Mouse (Mus musculus): ENCODE measurements around the gene Tmem123. TPM values are rescaled to one million over a fixed set of nuclear protein-coding genes. Genes with fewer than 3 reads are reported as not detected.

The Tmem123 gene
- polyA plus RNA-seq, 2 experiments from 2014 or later: 84.8 to 104 TPM

- ATAC-seq: peak; percentile 65
These were observed 12.1 kb downstream of the Tmem123 start for GRCm38 (mm10) chr9:7775986-7776385.

GRCm38 (mm10) chr9:7776940-7777339 is 13.1 kb downstream of the Tmem123 start:
- no peak for ATAC-seq

DNA sequence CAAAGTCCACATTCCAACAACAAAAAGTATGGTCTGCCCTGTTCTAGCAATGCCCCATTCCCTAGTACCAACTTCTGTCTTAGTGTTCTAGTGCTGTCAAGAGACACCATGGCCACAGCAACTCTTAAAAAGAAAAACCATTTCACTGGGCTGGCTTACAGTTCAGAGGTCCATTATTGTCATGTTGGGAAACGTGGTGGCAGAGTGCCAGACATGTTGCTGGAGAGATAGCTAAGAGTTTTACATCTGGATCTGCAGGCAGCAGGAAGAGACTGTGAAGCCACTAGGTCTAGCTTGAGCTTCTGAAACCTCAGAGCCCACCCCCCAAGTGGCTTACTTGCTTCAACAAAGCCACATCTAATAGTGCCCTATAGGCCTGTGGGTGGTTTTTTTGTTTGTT is 13.8 kb downstream of the Tmem123 start:
- ATAC-seq: no peak

GRCm38 (mm10) chr9:7778771-7779170 is 14.9 kb downstream of the Tmem123 start:
- no peak for ATAC-seq

DNA sequence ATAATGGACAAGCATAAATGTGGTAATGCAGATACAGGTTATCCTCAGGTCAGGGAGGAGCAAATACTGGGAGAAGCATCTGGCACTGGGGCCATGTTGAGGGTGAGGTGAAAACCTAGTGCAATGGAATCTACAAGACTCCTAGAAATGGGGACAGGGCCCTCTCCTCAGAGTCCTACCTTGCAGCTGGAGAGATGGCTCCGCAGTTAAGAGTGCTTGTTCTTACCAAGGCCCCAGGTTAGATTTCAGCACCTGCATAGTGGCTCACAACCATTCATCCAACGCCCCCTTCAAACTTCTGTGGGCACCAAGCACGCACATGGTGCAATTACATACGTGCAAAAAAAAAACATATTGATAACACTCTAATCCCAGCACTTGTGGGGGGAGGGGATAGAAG is 15.9 kb downstream of the Tmem123 start:
- ATAC-seq: peak; percentile 1

DNA sequence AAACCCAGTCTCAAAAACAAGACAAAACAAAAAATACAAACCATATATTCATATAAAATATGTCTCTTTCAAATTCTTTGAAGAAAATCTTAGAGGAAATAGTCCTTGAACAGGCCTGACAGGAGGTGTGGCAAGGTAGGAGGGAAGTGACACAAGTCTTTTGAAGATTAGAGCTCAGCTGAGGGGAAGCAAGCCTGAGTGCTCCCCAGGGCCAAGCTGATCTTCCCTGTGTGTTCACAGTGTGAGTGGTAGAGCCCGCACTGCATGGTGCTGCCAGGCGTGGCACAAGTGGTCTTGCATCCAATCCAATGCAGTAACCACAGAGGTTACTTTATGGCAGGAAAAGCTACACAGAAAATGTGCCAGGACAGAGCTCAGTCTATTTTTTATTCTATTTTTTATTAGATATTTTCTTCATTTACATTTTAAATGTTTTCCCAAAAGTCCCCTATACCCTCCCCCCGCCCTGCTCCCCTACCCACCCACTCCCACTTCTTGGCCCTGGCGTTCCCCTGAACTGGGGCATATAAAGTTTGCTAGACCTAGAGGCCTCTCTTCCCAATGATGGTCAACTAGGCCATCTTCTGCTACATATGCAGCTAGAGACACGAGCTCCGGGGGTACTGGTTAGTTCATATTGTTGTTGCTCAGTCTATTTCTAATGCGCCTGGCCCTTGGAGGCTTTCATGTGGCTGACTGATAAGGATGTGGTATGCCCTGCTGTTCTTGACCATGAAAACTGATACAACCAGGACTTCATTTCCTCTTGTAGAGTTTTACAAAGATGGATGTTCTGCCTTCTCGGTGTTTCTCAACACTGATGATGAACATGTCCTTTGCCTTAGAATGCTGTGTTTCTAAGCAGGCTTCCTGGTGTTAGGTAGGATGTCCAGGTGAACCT is 16.7 kb downstream of the Tmem123 start:
- peak; percentile 78 for ATAC-seq

DNA sequence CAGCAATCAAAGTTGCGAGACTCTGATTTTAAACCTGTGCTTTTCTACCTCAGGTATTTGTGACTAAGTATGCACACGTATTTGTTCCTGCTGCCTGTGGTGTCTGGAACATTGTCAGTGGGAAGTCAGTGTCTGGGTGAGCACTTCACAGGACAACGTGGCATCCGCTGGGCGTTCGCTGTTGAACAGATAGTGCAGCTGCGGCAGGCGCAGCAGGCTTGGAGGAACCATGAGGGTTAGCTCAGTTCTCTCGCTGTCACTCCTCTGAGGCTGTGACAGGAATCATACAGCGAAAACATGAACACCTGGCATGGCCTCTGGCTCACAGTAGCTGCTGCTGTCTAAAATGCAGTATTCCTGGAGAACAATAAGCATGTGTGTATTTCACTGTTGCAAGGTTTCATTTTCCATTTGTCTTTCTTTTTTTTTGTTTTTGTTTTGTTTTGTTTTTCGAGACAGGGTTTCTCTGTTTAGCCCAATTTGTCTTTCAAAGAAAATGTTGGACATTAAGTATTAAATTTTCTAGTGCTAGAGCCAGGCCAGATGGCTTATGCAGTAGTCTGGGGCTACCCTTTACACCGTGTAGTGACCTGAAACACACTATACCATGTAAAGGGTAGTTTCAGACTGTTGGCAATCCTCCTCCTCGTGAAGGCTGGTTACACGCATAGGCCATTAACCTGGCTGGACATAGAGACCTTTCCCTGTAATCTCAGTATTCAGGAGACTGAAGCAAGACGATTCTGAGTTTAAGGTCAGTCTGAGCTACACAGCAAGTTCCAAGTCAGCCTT is 20.2 kb downstream of the Tmem123 start:
- peak; percentile 23 for ATAC-seq

GRCm38 (mm10) chr9:7784615-7785012 is 20.8 kb downstream of the Tmem123 start:
- no peak for ATAC-seq

DNA sequence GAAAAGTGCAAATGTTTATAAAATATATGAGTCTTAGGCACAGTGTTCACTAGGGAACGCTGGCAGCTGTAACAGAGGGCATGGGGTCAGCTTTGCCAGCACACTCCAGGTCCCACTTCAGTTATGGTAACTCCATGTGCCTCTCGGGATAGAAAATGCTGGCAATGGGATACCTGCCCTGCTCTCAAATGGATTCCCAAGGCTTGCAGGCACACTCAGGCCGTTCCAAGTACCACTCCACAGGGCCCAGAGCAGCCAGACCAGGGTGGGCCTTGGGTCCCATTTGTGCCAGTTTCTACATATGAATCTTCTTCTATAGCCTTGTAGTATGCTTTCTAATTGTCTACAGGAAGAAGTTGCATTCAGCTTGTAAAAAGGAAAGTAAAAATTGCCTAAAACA is 21.6 kb downstream of the Tmem123 start:
- ATAC-seq: no peak

GRCm38 (mm10) chr9:7786086-7786485 is 22.2 kb downstream of the Tmem123 start:
- ATAC-seq: peak; percentile 19

DNA sequence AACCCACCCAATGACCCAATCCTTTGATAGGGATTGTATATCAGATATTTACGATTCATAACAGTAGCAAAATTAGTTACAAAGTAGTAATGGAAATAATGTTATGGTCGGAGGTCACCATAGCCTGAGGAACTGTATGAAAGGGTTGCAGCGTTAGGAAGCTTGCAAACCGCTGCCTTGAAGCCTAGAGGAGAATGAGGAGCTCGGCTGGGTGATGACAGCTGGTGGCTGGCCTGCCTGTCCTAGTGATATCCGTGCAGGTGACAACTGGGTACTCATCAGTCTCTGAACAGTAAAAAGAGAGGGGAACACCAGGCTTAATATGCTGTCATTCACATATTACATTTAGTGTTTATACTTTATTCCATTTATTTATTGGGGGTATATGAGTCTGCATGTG is 24.6 kb downstream of the Tmem123 start:
- ATAC-seq: no peak

DNA sequence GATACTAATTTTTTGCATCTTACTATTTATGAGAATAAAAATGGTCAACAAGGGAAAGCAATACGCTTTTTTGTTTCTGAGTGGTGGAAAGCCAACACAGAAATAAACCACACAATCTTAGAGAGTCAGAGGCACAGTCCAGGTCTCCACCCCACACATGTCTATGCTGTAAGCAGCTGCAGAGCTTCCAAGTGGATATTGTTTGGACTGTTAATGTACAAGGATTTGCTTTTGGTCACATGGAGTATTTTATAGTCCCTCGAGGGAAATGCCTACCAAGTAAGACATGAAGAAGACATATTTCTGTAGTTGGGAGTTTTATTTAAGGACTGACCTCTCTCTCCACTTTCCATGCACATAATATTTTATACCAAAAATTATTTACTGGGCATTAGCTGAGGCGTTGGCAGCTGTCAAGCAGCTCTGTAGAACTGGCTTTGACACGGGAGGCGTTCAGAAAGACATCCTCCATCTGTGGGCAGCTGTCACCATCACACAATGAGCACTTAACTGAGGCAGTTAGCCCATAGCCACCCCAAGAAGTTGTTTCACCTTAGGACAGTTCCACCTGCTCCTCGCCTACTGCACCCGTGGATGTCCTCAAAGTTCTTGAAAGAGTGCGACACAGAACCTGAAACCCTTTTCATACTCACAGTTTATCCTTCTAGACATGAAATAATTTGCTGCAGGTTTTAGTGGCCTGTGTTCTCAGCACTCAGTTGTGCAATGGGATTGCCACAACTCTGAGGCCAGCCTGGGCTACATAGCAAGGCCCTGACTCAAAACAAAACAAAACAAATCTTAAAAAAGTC is 26.1 kb downstream of the Tmem123 start:
- no peak for ATAC-seq

- ATAC-seq: no peak
These were observed 26.8 kb downstream of the Tmem123 start for GRCm38 (mm10) chr9:7790580-7791084.

DNA sequence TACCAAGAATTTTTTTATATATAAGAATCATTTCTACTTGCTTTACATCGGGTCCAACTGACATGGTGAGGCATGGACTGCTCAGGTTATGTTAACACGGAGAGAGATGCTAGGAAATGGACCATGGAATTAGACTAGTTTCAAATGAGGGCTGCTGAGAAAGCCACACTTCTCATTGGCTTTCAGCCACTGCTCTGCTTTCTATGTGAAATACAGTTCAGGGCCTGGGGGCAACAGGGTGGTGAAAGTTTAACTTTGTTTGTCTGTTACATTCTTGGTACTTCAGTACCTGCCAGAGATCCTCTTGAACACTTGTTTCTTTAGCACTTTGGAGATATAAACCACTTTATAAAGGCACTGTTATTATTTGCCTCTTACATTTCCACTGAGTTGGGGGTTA is 29.7 kb downstream of the Tmem123 start:
- ATAC-seq: no peak

DNA sequence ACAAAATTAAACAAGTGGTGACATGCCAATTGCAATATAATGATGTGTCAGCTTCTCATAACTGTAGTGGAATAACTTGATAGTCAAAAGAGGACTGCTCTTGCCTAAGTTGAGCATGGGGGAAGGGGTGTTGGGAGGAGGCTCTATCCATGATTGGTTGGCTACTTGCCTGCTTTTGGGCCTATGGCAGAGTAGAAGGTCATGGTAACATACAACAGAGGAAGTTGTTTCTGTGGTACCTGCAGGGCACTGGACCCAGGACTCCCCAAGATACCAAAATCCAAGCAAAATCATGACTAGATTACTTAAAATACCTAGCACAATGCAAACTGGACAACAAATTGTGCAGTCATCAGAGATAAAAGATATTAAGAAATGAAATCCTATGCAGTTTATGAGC is 31.7 kb downstream of the Tmem123 start:
- no peak for ATAC-seq

GRCm38 (mm10) chr9:7796129-7796864 is 32.5 kb downstream of the Tmem123 start:
- no peak for ATAC-seq

DNA sequence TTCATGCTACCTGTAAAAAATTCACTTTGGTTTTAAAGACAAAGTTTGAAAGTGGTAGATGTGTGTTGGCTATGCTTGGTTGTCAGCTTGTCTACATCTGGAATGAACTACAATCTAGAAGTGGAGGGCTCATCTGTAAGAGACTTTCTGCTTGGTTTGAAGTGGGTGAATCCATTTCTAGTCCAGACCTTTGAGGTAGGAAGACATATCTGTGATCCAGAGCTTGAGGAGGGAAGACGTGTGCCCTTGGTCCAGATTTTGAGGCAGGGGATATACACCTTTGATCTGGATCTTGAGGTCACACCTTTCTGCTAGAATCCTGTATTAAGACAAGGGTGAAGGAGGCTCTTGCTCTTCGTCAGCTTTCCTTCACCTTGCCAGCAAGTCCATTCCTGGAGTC is 33.7 kb downstream of the Tmem123 start:
- ATAC-seq: no peak

DNA sequence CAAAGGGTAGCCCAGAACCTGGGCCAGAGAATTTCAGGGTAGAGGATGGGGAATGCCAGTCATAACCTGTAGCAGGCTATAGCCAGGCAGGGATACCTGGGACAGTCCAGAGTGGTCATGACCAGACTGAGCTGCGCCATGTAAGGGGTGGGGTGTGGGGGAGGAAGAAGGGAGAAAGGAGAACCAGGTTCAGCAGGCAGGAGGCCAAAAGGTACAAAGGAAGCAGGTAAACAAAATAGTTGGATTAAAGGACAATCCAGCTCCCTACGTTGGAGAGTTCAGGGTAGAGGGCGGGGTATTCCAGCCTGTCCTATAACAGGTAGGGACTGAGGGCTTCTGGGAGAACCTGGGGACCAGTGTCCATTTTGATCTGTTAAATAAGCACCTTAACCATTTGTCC is 34.7 kb downstream of the Tmem123 start:
- no peak for ATAC-seq

DNA sequence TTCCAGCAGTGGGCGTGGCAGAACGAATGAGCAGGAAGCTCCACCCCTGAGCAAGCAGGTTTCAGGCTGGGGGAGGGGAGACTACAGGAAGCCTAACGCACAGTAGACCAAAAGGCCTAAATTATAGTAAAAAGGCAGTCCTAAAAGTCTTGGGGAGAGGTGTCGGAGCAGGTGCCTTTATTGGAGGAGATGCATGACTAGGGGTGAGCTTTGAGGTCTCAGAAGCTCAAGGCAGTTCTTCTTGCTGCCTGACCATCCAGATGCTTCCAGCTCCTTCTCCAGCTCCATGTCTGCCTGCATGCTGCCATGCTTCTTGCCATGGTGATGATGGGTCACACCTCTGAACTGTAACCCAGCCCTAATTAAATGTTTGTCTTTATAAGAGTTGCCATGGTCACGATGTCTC is 41.3 kb downstream of the Tmem123 start:
- ATAC-seq: peak; percentile 92

GRCm38 (mm10) chr9:7822758-7823157 is 58.9 kb downstream of the Tmem123 start:
- ATAC-seq: peak; percentile 30

DNA sequence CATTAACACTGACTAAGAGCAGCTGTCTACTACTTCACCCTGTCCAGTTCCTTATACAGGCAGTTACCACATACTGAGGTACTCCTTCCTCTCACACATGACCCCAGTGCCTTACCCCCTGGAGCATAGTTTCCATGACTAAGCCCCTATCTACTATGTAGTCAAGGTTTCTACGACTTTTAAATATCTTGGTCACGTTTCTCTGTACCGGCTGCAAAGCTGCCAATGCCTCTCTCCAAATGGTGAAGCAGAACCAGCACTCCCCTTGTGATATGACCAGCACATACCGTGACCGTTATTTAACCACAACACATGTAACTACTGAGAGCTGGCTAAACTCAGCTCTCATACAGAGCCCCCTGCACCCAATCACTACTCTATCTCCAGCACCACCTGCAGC is 61.1 kb downstream of the Tmem123 start:
- ATAC-seq: no peak

GRCm38 (mm10) chr9:7828706-7829105 is 64.9 kb downstream of the Tmem123 start:
- no peak for ATAC-seq
